In genomic region chr5:92263761-92264359, GRCm38 (mm10) we compare ENCODE assay signal across 8 mouse cellular contexts. TPM values are rescaled to one million over a fixed set of nuclear protein-coding genes. Genes with fewer than 3 reads are reported as not detected.
DNase-seq lines count a peak whose midpoint lies in the region; ATAC-seq lines count a peak whose summit lies in the region.

No protein-coding gene starts in this region.

- H3K4me1 ChIP-seq in forebrain, embryonic 15.5 days, result peaks cover 12% of the 10 kb centered on the region
- peaks cover 5% of the 10 kb centered on the region for H3K4me1 ChIP-seq in neural tube, embryonic 12.5 days

- H3K36me3 ChIP-seq in forebrain, embryonic 15.5 days, result no peaks in the 10 kb centered on the region
- no peaks in the 10 kb centered on the region for H3K36me3 ChIP-seq in neural tube, embryonic 12.5 days

- H3K9me3 ChIP-seq in forebrain, embryonic 15.5 days, result no peaks in the 10 kb centered on the region
- H3K9me3 ChIP-seq in neural tube, embryonic 12.5 days, result no peaks in the 10 kb centered on the region

- 5% methylated on average over 4 of the region's 4 CpGs for WGBS in forebrain, embryonic 15.5 days
- 26% methylated on average over 4 of the region's 4 CpGs for WGBS in neural tube, embryonic 12.5 days

- no peak overlapping the region for H3K9ac ChIP-seq in forebrain, embryonic 15.5 days (replicated peaks)
- no peak overlapping the region for H3K9ac ChIP-seq in neural tube, embryonic 12.5 days

- no peak overlapping the region for H3K4me3 ChIP-seq in forebrain, embryonic 15.5 days
- no peak overlapping the region for H3K4me3 ChIP-seq in neural tube, embryonic 12.5 days

- H3K27me3 ChIP-seq in forebrain, embryonic 15.5 days, result no peaks in the 10 kb centered on the region
- H3K27me3 ChIP-seq in neural tube, embryonic 12.5 days (replicated peaks), result no peaks in the 10 kb centered on the region

- intact Hi-C loops in heart, postnatal 36 days (cut with DNase I), result no loop called here

- no peak overlapping the region for H3K4me2 ChIP-seq in forebrain, embryonic 15.5 days (replicated peaks)
- H3K4me2 ChIP-seq in neural tube, embryonic 12.5 days (replicated peaks), result no peak overlapping the region

- H3K27ac ChIP-seq in forebrain, embryonic 15.5 days (replicated peaks), result peak overlapping the region; percentile 49; the same call in 1 of the 2 replicates
- no peak overlapping the region for H3K27ac ChIP-seq in neural tube, embryonic 12.5 days

- DNase-seq in MN1 (ENCODE audit: low spot score), result peak; percentile 78
- peak; percentile 60 to 70 for DNase-seq in adrenal gland, postnatal 36 days
- peak; percentile 57 to 69 for DNase-seq in heart, postnatal 36 days
- DNase-seq in left cerebral cortex, adult 9 months (ENCODE audit: low spot score in 2 of 2), result peak; percentile 47 to 82
- DNase-seq in spleen, postnatal 10 days (ENCODE audit: low spot score in 2 of 2), result no peak

- ATAC-seq in forebrain, embryonic 15.5 days (replicated peaks), result peak; percentile 92
- peak; percentile 90 for ATAC-seq in neural tube, embryonic 12.5 days (ENCODE audit: low FRiP score, low read depth)
- ATAC-seq in megakaryocyte, adult 5-6 weeks (ENCODE audit: poor library complexity, severe bottlenecking), result no peak

RNA-seq across cellular contexts. Expression of gene Ppef2, which starts 7.8 kb away (rescaled TPM):
- not detected for total RNA-seq in adrenal gland, postnatal 36 days (2021)
- polyA plus RNA-seq in forebrain, embryonic 15.5 days (2015; fragmentation: Nextera tagmentation; extraction: Ambion mirVana), result 0.09 and 0.22 TPM in 2 replicates
- total RNA-seq in heart, postnatal 36 days (2021), result not detected
- 0.20 TPM in 1 of 2 replicates, not detected in the other for polyA plus RNA-seq in neural tube, embryonic 12.5 days (2016; fragmentation: Nextera tagmentation; extraction: Ambion mirVana)
- total RNA-seq in megakaryocyte, adult 5-6 weeks (2015), result 4.7 and 5.5 TPM in 2 replicates
- total RNA-seq in megakaryocyte, adult 5-6 weeks (2017), result 2.7 TPM in 2 replicates

RNA-seq across cellular contexts. Expression of gene Naaa, which starts 14.1 kb away (rescaled TPM):
- 10 to 100 TPM; 17.5 to 19.6 TPM for total RNA-seq in adrenal gland, postnatal 36 days (2021)
- polyA plus RNA-seq in forebrain, embryonic 15.5 days (2015; fragmentation: Nextera tagmentation; extraction: Ambion mirVana), result 7.6 and 11.5 TPM in 2 replicates
- 10 to 100 TPM; 12.2 to 13.3 TPM for total RNA-seq in heart, postnatal 36 days (2021)
- polyA plus RNA-seq in neural tube, embryonic 12.5 days (2016; fragmentation: Nextera tagmentation; extraction: Ambion mirVana), result 7.2 and 8.5 TPM in 2 replicates
- total RNA-seq in megakaryocyte, adult 5-6 weeks (2015), result 310 and 351 TPM in 2 replicates
- 171 and 196 TPM in 2 replicates for total RNA-seq in megakaryocyte, adult 5-6 weeks (2017)

RNA-seq across cellular contexts. Expression of gene Sdad1, which starts 46.4 kb away (rescaled TPM):
- 10 to 100 TPM; 30.6 to 33.8 TPM for total RNA-seq in adrenal gland, postnatal 36 days (2021)
- 31.1 and 32.3 TPM in 2 replicates for polyA plus RNA-seq in forebrain, embryonic 15.5 days (2015; fragmentation: Nextera tagmentation; extraction: Ambion mirVana)
- 10 to 100 TPM; 11.1 to 12.5 TPM for total RNA-seq in heart, postnatal 36 days (2021)
- 33.6 and 35.0 TPM in 2 replicates for polyA plus RNA-seq in neural tube, embryonic 12.5 days (2016; fragmentation: Nextera tagmentation; extraction: Ambion mirVana)
- total RNA-seq in megakaryocyte, adult 5-6 weeks (2015), result 21.6 and 32.1 TPM in 2 replicates
- total RNA-seq in megakaryocyte, adult 5-6 weeks (2017), result 38.3 and 50.1 TPM in 2 replicates

RNA-seq across cellular contexts. Expression of gene U90926, which starts 48.7 kb away (rescaled TPM):
- total RNA-seq in adrenal gland, postnatal 36 days (2021), result not detected
- not detected in 2 replicates for polyA plus RNA-seq in forebrain, embryonic 15.5 days (2015; fragmentation: Nextera tagmentation; extraction: Ambion mirVana)
- total RNA-seq in heart, postnatal 36 days (2021), result not detected
- not detected in 2 replicates for polyA plus RNA-seq in neural tube, embryonic 12.5 days (2016; fragmentation: Nextera tagmentation; extraction: Ambion mirVana)
- not detected in 2 replicates for total RNA-seq in megakaryocyte, adult 5-6 weeks (2015)
- not detected in 2 replicates for total RNA-seq in megakaryocyte, adult 5-6 weeks (2017)

Comparison
In these comparisons a context has a peak if more than half of its experiments do, and no peak if none do; other contexts are left out.
1. DNase-seq: peak in MN1 (single experiment), adrenal gland, postnatal 36 days (2 of 2), heart, postnatal 36 days (2 of 2) and left cerebral cortex, adult 9 months (2 of 2); none in spleen, postnatal 10 days (0 of 2).
2. RNA of gene Naaa, which starts 14.1 kb away (total RNA-seq): 171 to 351 TPM in megakaryocyte, adult 5-6 weeks; 17.5 to 19.6 TPM in adrenal gland, postnatal 36 days and 12.2 to 13.3 TPM in heart, postnatal 36 days; every median in the first group is over 4 times any median in the second.